Mouse (Mus musculus) forebrain, embryonic 16.5 days (tissue): ENCODE results near the gene Fbxo2. TPM values are rescaled to one million over a fixed set of nuclear protein-coding genes. Genes with fewer than 3 reads are reported as not detected.

Source experiments
- ATAC-seq: fragments of 200-750 bp; cut with Nextera tagmentation; 2 replicates; pipeline ENCODE4 v1.8.0; 2017; ENCODE audit warnings: mild to moderate bottlenecking, moderate library complexity
- H3K27ac ChIP-seq: fragments of 300-500 bp; sonication (generic); 2 replicates; pipeline ENCODE4 v1.5.1; 2014; ENCODE audit warnings: low read length, control low read depth
- H3K27me3 ChIP-seq: fragments of 300-500 bp; sonication (generic); replicated peaks from 2 replicates; pipeline ENCODE4 v1.6.1; 2014; ENCODE audit warnings: low read length; ENCODE audit not compliant: control insufficient read depth, insufficient read depth
- H3K36me3 ChIP-seq: fragments of 300-500 bp; sonication (generic); 2 replicates; pipeline ENCODE4 v1.6.1; 2014; ENCODE audit not compliant: control insufficient read depth, insufficient read depth
- H3K4me1 ChIP-seq: fragments of 300-500 bp; sonication (generic); replicated peaks from 2 replicates; pipeline ENCODE4 v1.6.1; 2014; ENCODE audit warnings: low read length; ENCODE audit not compliant: control insufficient read depth, insufficient read depth
- H3K4me2 ChIP-seq: fragments of 300-500 bp; sonication (generic); 2 replicates; pipeline ENCODE4 v1.6.1; 2014; ENCODE audit warnings: mild to moderate bottlenecking, low read length, control low read depth
- H3K4me3 ChIP-seq: fragments of 300-500 bp; sonication (generic); replicated peaks from 2 replicates; pipeline ENCODE4 v1.5.1; 2014; ENCODE audit warnings: mild to moderate bottlenecking, low read length, control low read depth
- H3K9ac ChIP-seq: fragments of 300-500 bp; sonication (generic); replicated peaks from 2 replicates; pipeline ENCODE4 v1.6.1; 2014; ENCODE audit warnings: low read depth, low read length, control low read depth
- H3K9me3 ChIP-seq: fragments of 300-500 bp; sonication (generic); 2 replicates; pipeline ENCODE4 v1.6.1; 2016; ENCODE audit warnings: low read length; ENCODE audit not compliant: control insufficient read depth
- WGBS: fragments of 180-500 bp; shearing (Covaris S2); extraction: QIAGEN DNeasy Blood & Tissue Kit; methylation state at CpG from one replicate; pipeline ENCODE4 v1.1.7; 2014; 5-methylcytosine and 5-hydroxymethylcytosine counted together
- polyA plus RNA-seq: library from polyadenylated mRNA; unstranded; fragments of >200 nt; fragmentation: Nextera tagmentation; extraction: Ambion mirVana; gene quantifications from 2 replicates; pipeline ENCODE4 v1.2.1, GENCODE M21; 2015

The Fbxo2 gene
- polyA plus RNA-seq, 1 experiment from 2014 or later, result 4.7 TPM

- H3K27me3 ChIP-seq, result no peaks in the 10 kb centered on the region
- 0 out of 2 replicates have a peak, but pooled peaks cover under 1% of the 10 kb centered on the region for H3K36me3 ChIP-seq
- peak overlapping the region; percentile 75 for H3K9ac ChIP-seq
- peaks cover 16% of the 10 kb centered on the region for H3K4me1 ChIP-seq
- ATAC-seq, result peak; percentile 16; the same call in 1 of the 2 replicates
- peak overlapping the region; percentile 95 for H3K27ac ChIP-seq
- peak overlapping the region; percentile 89 for H3K4me3 ChIP-seq
- H3K9me3 ChIP-seq, result no peaks in the 10 kb centered on the region
- H3K4me2 ChIP-seq, result peak overlapping the region; percentile 96
- under 1% methylated on average over 12 of the region's 12 CpGs for WGBS
These were observed 20.7 kb upstream of the Fbxo2 start for GRCm38 (mm10) chr4:148139767-148140097.

GRCm38 (mm10) chr4:148140098-148141011 is 20.1 kb upstream of the Fbxo2 start:
- H3K4me1 ChIP-seq, result peaks cover 16% of the 10 kb centered on the region
- H3K27me3 ChIP-seq, result no peaks in the 10 kb centered on the region
- peak; percentile 94 for ATAC-seq
- peaks cover 7% of the 10 kb centered on the region for H3K36me3 ChIP-seq
- H3K9me3 ChIP-seq, result no peaks in the 10 kb centered on the region
- H3K4me2 ChIP-seq, result peak overlapping the region; percentile 96
- peak overlapping the region; percentile 95 for H3K27ac ChIP-seq
- WGBS, result under 1% methylated on average over 65 of the region's 65 CpGs
- peak overlapping the region; percentile 75 for H3K9ac ChIP-seq
- H3K4me3 ChIP-seq, result peak overlapping the region; percentile 89

GRCm38 (mm10) chr4:148143721-148144120 is 16.7 kb upstream of the Fbxo2 start:
- no peak for ATAC-seq
- H3K27ac ChIP-seq, result no peak overlapping the region
- peaks cover 15% of the 10 kb centered on the region for H3K4me1 ChIP-seq
- H3K27me3 ChIP-seq, result no peaks in the 10 kb centered on the region
- H3K9ac ChIP-seq, result no peak overlapping the region
- H3K4me3 ChIP-seq, result no peak overlapping the region
- WGBS, result 90% methylated on average over 5 of the region's 5 CpGs
- no peaks in the 10 kb centered on the region for H3K9me3 ChIP-seq
- H3K4me2 ChIP-seq, result no peak overlapping the region
- H3K36me3 ChIP-seq, result peaks cover 14% of the 10 kb centered on the region

GRCm38 (mm10) chr4:148147714-148148113 is 12.7 kb upstream of the Fbxo2 start:
- Histone ChIP-seq H3K27me3 (no peaks in the 10 kb centered on the region), H3K4me3 (no peak overlapping the region), H3K4me2 (no peak overlapping the region), H3K36me3 (peaks cover 14% of the 10 kb centered on the region), H3K9me3 (no peaks in the 10 kb centered on the region), H3K4me1 (peaks cover 6% of the 10 kb centered on the region), H3K9ac (no peak overlapping the region), H3K27ac (no peak overlapping the region)
- WGBS, result 83% methylated on average over 2 of the region's 2 CpGs
- no peak for ATAC-seq

GRCm38 (mm10) chr4:148149540-148149939 is 10.9 kb upstream of the Fbxo2 start:
- Histone ChIP-seq H3K4me2 (no peak overlapping the region), H3K27me3 (no peaks in the 10 kb centered on the region), H3K4me3 (no peak overlapping the region), H3K36me3 (peaks cover 14% of the 10 kb centered on the region), H3K27ac (no peak overlapping the region), H3K4me1 (peaks cover 6% of the 10 kb centered on the region), H3K9ac (no peak overlapping the region), H3K9me3 (no peaks in the 10 kb centered on the region)
- WGBS, result 76% methylated on average over 12 of the region's 12 CpGs
- no peak for ATAC-seq

GRCm38 (mm10) chr4:148150242-148150641 is 10.2 kb upstream of the Fbxo2 start:
- peaks cover 9% of the 10 kb centered on the region for H3K36me3 ChIP-seq
- peaks cover 6% of the 10 kb centered on the region for H3K4me1 ChIP-seq
- H3K4me3 ChIP-seq, result no peak overlapping the region
- no peak overlapping the region for H3K9ac ChIP-seq
- H3K27me3 ChIP-seq, result no peaks in the 10 kb centered on the region
- H3K27ac ChIP-seq, result no peak overlapping the region
- H3K4me2 ChIP-seq, result no peak overlapping the region
- ATAC-seq, result no peak
- no peaks in the 10 kb centered on the region for H3K9me3 ChIP-seq
- 64% methylated on average over 7 of the region's 7 CpGs for WGBS

- H3K36me3 ChIP-seq, result peaks cover 8% of the 10 kb centered on the region
- ATAC-seq, result no peak
- H3K27ac ChIP-seq, result no peak overlapping the region
- WGBS, result 41% methylated on average over 3 of the region's 3 CpGs
- H3K4me1 ChIP-seq, result peaks cover 6% of the 10 kb centered on the region
- H3K4me2 ChIP-seq, result peak overlapping the region; percentile 98
- no peaks in the 10 kb centered on the region for H3K27me3 ChIP-seq
- peak overlapping the region; percentile 83; the same call in 1 of the 2 replicates for H3K9ac ChIP-seq
- H3K4me3 ChIP-seq, result peak overlapping the region; percentile 66
- H3K9me3 ChIP-seq, result no peaks in the 10 kb centered on the region
These were observed 9.5 kb upstream of the Fbxo2 start for GRCm38 (mm10) chr4:148150953-148151266.

GRCm38 (mm10) chr4:148151267-148152168 is 8.9 kb upstream of the Fbxo2 start, which contains the start of gene Fbxo6:
TSS of gene Fbxo6 (minus strand) at chr4:148152140.
- Histone ChIP-seq H3K27ac (peak within 1 kb of the TSS; percentile 85), H3K4me2 (peak within 1 kb of the TSS; percentile 98), H3K9ac (peak within 1 kb of the TSS; percentile 83), H3K36me3 (peaks cover 7% of the 10 kb centered on the region), H3K9me3 (no peaks in the 10 kb centered on the region), H3K4me1 (peaks cover 6% of the 10 kb centered on the region), H3K27me3 (no peaks in the 10 kb centered on the region), H3K4me3 (peak within 1 kb of the TSS; percentile 66)
- WGBS, result under 1% methylated on average over 64 of the region's 67 CpGs
- ATAC-seq, result peak; percentile 91

- H3K9ac ChIP-seq, result no peak overlapping the region
- peaks cover 6% of the 10 kb centered on the region for H3K4me1 ChIP-seq
- H3K9me3 ChIP-seq, result no peaks in the 10 kb centered on the region
- WGBS, result 84% methylated on average over 5 of the region's 5 CpGs
- no peak overlapping the region for H3K4me2 ChIP-seq
- H3K4me3 ChIP-seq, result no peak overlapping the region
- H3K27me3 ChIP-seq, result no peaks in the 10 kb centered on the region
- no peak for ATAC-seq
- H3K27ac ChIP-seq, result no peak overlapping the region; the same call in 1 of the 2 replicates
- H3K36me3 ChIP-seq, result peaks cover 8% of the 10 kb centered on the region
These were observed 7.9 kb upstream of the Fbxo2 start for GRCm38 (mm10) chr4:148152547-148152946.
